Mouse (Mus musculus): ENCODE results near the gene Blmh.

The Blmh gene

GRCm38 (mm10) chr11:76997916-76998704 is 73.5 kb downstream of the Blmh start, which contains the start of gene Slc6a4:
Gene Slc6a4 (plus strand): TSS chr11:76998603.
- DNase-seq (ENCODE audit: low read depth, low spot score) = peak; percentile 40

GRCm38 (mm10) chr11:76998705-76999226 is 74.2 kb downstream of the Blmh start:
- DNase-seq (ENCODE audit: low read depth, low spot score) = no peak

DNA sequence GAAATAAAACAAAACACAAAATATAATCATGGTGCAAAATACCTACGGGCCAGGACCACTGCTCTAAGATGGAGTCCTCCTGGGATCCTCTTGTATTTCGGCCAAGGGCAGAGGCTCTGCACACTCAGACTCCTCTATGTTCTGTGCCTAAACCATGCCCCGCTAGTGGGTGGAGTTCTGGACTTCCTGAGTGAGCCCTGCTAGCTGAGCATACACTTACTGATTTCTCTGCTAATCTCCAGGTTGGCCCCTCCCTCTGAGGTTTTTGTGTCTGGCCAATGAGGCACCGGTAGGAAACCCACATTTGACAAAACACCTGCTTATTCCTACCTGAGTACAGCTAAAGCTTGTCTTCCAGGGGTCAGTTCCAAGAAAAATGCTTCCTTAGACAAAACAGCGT is 76.1 kb downstream of the Blmh start:
- peak; percentile 32 for DNase-seq (ENCODE audit: low read depth, low spot score)

DNA sequence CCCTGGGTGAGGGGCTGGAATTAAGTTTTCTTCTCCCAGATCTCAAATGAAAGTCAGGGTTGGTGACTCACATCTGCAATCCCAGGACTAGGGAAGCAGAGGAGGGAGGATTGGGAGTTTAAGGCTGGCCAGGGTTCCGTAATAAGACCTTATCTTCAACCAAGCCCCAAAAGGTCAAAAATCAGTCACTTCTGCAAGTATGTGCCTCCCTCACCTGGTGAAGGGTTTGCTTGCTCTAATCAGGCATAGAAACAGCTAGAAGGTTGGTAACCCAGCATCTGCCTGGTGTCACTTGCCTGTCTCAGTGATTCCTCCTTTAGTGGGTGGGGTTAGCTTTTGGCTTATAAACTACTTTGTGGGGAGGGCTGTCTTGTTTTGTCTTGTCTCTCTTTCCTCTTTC is 77.8 kb downstream of the Blmh start:
- DNase-seq (ENCODE audit: low read depth, low spot score) = no peak

DNA sequence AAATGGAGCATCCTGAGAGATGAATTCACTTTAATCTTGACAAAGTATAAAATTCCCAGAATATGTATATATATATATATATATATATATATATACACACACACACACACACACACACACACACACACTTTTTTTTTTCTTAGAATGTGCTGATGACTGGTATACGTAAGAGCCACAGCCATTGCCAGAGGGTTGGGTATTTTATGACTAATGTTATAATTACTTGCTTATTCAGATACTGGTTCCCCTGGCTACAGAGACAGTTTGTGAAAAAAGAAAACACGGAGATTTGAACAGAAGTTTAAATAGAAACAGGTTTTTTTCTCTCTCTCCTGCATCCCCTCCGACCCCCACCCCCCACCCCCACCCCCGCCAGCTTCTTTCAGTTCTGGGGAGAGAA is 81.3 kb downstream of the Blmh start:
- DNase-seq (ENCODE audit: low read depth, low spot score) = no peak

DNA sequence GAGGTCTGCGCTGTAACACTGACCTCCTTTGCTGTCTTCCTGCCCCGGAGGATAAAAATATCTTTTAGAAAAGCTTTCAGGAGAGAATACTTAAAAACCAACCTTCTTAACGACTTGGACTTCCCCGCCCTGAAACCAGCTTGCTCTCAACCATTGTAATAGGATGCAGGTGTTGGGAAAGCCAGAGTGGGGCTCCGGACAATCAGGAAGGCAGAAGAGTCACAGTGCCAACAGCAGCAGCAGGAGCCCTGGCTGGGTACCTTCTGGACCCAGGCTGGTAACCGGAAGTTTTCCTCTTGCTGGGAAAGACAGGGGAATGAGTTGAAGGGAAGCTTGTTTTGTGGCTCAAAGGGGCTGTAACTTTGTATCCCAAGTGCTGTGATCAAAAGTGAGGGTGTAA is 82.0 kb downstream of the Blmh start:
- no peak for DNase-seq (ENCODE audit: low read depth, low spot score)

DNA sequence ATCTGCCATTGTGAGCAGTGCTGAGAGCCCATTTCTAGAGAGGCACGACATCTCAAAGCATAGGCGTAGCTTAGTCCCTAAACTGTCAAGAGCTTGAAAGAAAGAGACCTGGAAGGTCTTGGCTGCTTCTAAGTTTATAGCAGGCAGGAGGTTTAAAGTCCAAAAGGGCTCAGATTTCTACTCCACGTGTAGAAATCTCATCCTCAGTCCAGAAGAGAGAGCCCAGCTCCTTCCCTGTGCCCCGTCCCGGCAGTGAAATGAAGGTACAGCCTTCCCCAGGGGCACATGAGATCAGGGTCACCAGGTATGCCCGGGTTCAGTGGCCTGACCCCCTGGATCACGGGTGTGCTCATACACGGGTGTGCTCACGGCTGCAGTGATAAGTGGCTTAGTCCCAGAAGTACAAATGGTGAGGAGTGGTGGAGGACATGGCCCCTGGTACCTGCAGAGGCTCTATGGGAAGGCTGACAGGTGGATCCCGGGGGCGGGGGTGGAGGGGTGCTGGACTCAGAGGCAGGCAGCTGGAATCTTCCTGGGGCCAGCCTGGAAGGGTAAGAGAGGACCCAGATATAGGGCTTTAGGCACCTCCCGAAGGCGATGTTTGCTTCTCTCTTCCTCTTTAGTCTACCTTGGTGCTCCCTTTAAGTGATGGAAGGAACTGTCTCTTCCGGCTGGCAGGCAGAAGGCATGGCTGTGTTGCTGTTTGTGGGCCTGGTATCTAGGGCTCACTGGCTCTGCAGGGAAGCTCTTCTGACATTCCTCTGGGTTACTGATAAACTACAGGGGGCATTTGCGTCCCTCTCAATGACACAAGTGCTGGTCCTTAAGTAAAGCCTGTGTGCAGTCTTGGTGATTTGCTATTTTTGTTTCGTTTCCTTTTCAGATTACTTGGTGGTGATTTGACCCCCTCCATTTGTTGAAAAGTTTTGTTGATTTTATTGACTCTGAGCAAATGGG is 84.7 kb downstream of the Blmh start:
- DNase-seq (ENCODE audit: low read depth, low spot score) = no peak

DNA sequence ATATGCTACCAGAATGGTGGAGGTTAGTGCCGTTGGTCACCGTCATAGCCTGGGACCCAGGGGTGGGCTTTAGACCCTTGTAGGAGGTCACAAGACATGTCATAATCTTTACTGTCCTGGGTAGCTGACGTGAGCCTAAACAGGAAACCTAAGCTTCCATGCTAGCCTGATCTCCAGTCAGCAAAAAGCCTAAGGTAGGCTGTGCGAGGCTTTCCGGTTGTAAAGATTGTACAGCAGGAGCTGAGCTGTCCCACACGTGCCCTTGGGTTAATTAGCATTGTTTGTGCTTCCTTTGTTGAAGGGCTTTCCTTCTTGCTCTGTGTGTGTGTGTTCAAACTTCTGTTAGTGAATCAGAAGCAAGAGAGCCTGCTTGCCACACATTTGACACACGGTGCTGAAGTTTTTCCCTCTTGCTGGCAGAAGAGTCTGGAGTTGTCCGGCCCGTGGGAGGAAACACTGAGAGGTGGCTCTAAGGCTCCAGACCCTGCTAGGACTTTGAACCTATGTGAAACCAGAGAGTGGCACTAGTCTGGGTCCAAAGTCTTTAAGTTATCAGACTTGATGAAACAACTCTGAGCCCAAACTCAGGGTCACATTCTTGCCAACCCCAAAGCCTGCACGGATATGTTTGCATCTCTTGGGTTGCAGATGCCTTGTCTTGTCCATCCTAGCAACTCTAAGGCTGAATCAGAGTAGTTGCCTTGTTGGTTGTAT is 86.3 kb downstream of the Blmh start:
- DNase-seq (ENCODE audit: low read depth, low spot score) = no peak

DNA sequence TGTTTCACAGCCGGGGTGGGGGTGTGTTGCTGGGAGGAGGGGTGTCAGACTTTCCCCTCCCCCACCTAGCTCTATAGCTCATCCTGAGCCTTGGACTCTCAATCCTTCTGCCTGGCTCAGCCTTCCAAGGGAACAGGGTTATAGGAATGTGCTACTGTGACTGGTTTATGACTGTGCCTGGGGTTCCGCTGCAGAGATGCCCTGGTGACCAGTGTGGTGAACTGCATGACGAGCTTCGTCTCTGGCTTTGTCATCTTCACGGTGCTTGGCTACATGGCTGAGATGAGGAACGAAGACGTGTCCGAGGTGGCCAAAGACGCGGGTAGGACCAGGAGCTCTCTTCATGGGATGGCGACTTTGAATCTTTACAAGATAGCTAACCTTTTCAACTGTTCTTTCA is 93.4 kb downstream of the Blmh start:
- DNase-seq (ENCODE audit: low read depth, low spot score) = no peak

DNA sequence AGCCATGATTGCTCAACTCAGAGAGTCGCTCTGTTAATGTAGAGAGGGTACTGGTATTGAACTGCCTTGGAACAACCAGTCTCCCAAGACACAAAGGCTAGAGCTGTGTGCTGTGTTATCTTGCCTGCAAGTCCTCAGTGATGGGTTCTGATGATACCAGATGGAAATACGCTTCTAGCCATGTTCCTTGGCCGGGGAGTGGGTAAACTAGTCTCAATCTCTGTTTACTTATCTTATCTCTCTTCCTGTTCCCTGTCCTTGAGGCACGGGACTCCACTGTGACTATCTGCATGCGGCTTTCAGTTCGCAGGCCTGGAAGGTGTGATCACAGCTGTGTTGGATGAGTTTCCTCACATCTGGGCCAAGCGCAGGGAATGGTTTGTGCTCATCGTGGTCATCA is 94.9 kb downstream of the Blmh start:
- no peak for DNase-seq (ENCODE audit: low read depth, low spot score)

- DNase-seq (ENCODE audit: low read depth, low spot score) = no peak
Observed at GRCm38 (mm10) chr11:77021749-77022396, 97.3 kb downstream of the Blmh start.

- DNase-seq (ENCODE audit: low read depth, low spot score) = no peak
Observed at GRCm38 (mm10) chr11:77026559-77026958, 102.0 kb downstream of the Blmh start.

DNA sequence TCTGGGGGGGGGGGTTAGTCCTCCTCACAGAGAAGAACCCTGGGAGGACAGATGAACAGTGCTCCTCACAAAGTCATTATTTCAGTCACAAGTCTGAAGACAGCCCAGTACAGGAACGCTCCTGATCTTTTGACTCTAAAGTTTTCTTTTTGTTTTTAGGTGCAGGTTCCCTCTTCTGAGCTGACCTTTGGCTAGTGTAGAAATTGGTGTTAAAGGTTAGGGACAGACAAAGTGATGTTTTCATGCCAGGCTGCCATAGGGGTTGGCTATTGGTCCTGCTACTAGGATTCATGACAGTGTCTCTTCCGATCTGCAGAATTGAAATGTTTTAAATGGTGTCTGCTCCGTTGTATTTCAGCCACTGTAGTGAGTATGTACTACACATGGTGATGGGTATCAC is 103.5 kb downstream of the Blmh start:
- no peak for DNase-seq (ENCODE audit: low read depth, low spot score)

GRCm38 (mm10) chr11:77031151-77031934 is 106.7 kb downstream of the Blmh start:
- no peak for DNase-seq (ENCODE audit: low read depth, low spot score)

Measured in CD4-positive, CD25-positive, alpha-beta regulatory T cell, adult 2 months (primary cell).